Mouse (Mus musculus) kidney, postnatal 0 days (tissue): Measurements from ENCODE around the gene Abhd16a. TPM values are rescaled to one million over a fixed set of nuclear protein-coding genes. Genes with fewer than 3 reads are reported as not detected.

ENCODE experiments used
- ATAC-seq: fragments of 200-750 bp; cut with Nextera tagmentation; replicated peaks from 2 replicates; pipeline ENCODE4 v1.8.0; 2017; ENCODE audit warnings: low read depth, moderate number of reproducible peaks, moderate TSS enrichment, moderate library complexity; ENCODE audit not compliant: low FRiP score
- DNase-seq: peaks from one replicate; pipeline ENCODE4 v3.0.0-alpha.2; 2016; ENCODE audit warnings: low spot score
- H3K27ac ChIP-seq: fragments of 300-500 bp; sonication (generic); 2 replicates; pipeline ENCODE4 v1.5.1; 2014; ENCODE audit warnings: mild to moderate bottlenecking
- H3K27me3 ChIP-seq: fragments of 300-500 bp; sonication (generic); 2 replicates; pipeline ENCODE4 v1.6.1; 2014; ENCODE audit warnings: low read length, mixed read lengths; ENCODE audit not compliant: insufficient read depth
- H3K36me3 ChIP-seq: fragments of 300-500 bp; sonication (generic); 2 replicates; pipeline ENCODE4 v1.6.1; 2014; ENCODE audit warnings: low read length, mixed read lengths; ENCODE audit not compliant: insufficient read depth
- H3K4me1 ChIP-seq: fragments of 300-500 bp; sonication (generic); replicated peaks from 2 replicates; pipeline ENCODE4 v1.6.1; 2014; ENCODE audit warnings: antibody characterized with exemption, low read length, mixed read lengths; ENCODE audit not compliant: insufficient read depth
- H3K4me2 ChIP-seq: fragments of 300-500 bp; sonication (generic); 2 replicates; pipeline ENCODE4 v1.6.1; 2014; ENCODE audit warnings: mild to moderate bottlenecking, low read length, moderate library complexity, mixed read lengths
- H3K4me3 ChIP-seq: fragments of 300-500 bp; sonication (generic); replicated peaks from 2 replicates; pipeline ENCODE4 v1.5.1; 2014; ENCODE audit warnings: low read depth, low read length
- H3K9ac ChIP-seq: fragments of 300-500 bp; sonication (generic); 2 replicates; pipeline ENCODE4 v1.6.1; 2014; ENCODE audit warnings: low read depth, low read length
- H3K9me3 ChIP-seq: fragments of 300-500 bp; sonication (generic); replicated peaks from 2 replicates; pipeline ENCODE4 v1.6.1; 2016; ENCODE audit warnings: low read length, inconsistent platforms, mixed read lengths
- CTCF ChIP-seq: IDR thresholded peaks from 2 replicates; pipeline ENCODE4 v1.5.1; 2016; ENCODE audit warnings: antibody characterized with exemption, low read depth, mild to moderate bottlenecking, moderate library complexity
- WGBS: fragments of 180-500 bp; shearing (Covaris S2); extraction: QIAGEN DNeasy Blood & Tissue Kit; methylation state at CpG from one replicate; pipeline ENCODE4 v1.1.7; 2014; 5-methylcytosine and 5-hydroxymethylcytosine counted together
- polyA plus RNA-seq: library from polyadenylated mRNA; unstranded; fragments of >200 nt; fragmentation: Nextera tagmentation; extraction: Ambion mirVana; gene quantifications from 2 replicates; pipeline ENCODE4 v1.2.1, GENCODE M21; 2015

Abhd16a gene
- polyA plus RNA-seq, 1 experiment from 2014 or later = 109 TPM

DNA sequence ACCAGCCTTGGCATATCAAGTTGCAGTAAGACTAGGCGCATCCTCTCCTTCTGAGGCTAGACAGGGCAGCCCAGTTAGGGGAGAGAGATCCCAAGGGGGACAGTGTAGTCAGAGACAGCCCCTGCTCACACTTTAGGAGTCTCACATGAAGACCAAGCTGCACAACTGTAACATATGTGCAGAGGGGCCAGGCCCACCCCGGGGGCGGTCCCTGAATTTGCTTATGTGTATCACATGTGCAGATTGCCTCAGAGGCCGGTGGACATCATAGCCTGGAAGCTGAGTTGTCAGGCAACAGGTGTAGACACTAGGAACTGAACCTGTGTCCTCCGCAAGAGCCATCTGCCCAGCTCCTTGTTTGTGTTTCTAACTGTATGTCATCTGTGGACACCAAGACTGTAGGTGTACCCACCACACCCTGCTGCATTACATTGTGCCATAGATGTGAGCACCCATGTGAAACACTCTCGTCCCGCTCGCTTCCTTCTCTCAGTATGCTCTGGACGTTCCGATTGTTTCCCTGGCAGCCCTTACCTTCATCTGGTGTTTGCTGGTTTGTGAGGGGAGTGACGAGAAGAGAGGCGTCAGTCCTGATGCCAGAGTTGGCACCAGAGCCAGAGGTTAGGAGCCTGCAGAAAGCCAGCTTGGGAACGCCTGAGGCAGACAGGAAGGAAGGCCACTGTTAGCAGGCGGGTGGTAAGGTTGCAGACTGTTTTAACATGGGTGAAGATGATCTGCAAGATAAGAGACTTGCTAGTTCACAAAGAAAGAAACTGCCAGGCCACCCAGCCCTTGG is 3.5 kb downstream of the Abhd16a start:
- Histone ChIP-seq H3K27ac (no peak overlapping the region), H3K9ac (no peak overlapping the region), H3K4me1 (peaks cover 7% of the 10 kb centered on the region; the same call in 1 of the 2 replicates), H3K27me3 (no peaks in the 10 kb centered on the region), H3K4me3 (no peak overlapping the region), H3K9me3 (no peaks in the 10 kb centered on the region), H3K4me2 (no peak overlapping the region), H3K36me3 (peaks cover 29% of the 10 kb centered on the region; the same call in 1 of the 2 replicates)
- peak; percentile 41 for DNase-seq
- no peak for ATAC-seq
- no peak for TF ChIP-seq CTCF
- WGBS = 80% methylated on average over 14 of the region's 14 CpGs

- TF ChIP-seq CTCF = no peak
- Histone ChIP-seq H3K4me2 (no peak overlapping the region), H3K27ac (no peak overlapping the region), H3K9me3 (no peaks in the 10 kb centered on the region), H3K27me3 (no peaks in the 10 kb centered on the region), H3K36me3 (peaks cover 48% of the 10 kb centered on the region), H3K9ac (no peak overlapping the region), H3K4me1 (peaks cover 7% of the 10 kb centered on the region; the same call in 1 of the 2 replicates), H3K4me3 (no peak overlapping the region)
- WGBS = 88% methylated on average over 15 of the region's 15 CpGs
- DNase-seq = no peak
- ATAC-seq = no peak
Observed at GRCm38 (mm10) chr17:35094475-35095365, 5.7 kb downstream of the Abhd16a start.

DNA sequence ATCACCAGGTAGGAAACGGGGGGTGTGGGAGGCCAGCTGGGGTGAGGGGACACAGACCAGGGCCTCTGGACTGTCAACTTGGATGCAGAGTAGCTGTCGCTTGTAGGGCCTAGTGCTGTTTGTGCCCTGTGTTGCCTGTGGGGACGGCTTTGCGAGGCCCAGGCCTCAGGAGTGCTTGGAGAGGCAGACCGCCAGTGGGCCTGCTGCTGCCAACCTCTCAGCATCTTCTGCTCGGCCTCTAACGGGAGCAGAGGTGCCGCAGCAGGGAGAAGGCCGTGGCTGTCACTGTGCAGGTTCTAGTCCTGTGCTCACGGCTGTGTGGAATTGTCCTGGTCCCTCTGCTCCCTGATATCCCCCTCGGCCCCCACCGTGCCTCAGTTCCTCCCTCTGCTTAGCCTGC is 7.5 kb downstream of the Abhd16a start:
- no peaks in the 10 kb centered on the region for H3K27me3 ChIP-seq
- WGBS = 87% methylated on average over 12 of the region's 12 CpGs
- no peak overlapping the region for H3K4me3 ChIP-seq
- no peak for ATAC-seq
- DNase-seq = no peak
- H3K9ac ChIP-seq = no peak overlapping the region
- H3K36me3 ChIP-seq = peaks cover 64% of the 10 kb centered on the region
- H3K4me1 ChIP-seq = peaks cover 9% of the 10 kb centered on the region; the same call in 1 of the 2 replicates
- H3K4me2 ChIP-seq = no peak overlapping the region
- H3K9me3 ChIP-seq = no peaks in the 10 kb centered on the region
- H3K27ac ChIP-seq = no peak overlapping the region
- no peak for TF ChIP-seq CTCF

DNA sequence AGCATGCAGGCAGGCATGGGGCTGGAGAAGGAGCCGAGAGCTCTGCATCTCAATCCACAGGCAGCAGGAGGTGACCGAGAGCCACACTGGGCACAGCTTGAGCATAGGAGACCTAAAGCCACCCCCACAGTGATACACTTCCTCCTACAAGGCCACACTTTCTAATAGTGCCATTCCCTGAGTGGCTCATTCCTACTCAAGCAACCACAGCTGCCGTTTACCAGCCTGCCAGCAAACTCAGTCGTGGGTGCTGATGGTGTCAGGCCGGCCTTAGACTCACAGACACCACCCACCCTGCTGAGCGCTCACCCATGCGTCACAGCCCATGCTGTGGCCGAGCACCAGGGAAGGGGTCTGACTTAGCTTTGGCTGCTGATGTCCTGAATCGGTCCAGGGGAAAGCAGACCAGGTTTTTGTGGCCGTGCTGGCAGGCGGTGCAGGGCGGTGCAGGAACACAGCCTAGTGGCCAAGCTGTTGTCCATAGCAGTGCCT is 8.1 kb downstream of the Abhd16a start:
- Histone ChIP-seq H3K4me3 (no peak overlapping the region), H3K27me3 (no peaks in the 10 kb centered on the region), H3K27ac (no peak overlapping the region), H3K36me3 (peaks cover 70% of the 10 kb centered on the region), H3K4me1 (peaks cover 9% of the 10 kb centered on the region; the same call in 1 of the 2 replicates), H3K9ac (no peak overlapping the region), H3K9me3 (no peaks in the 10 kb centered on the region), H3K4me2 (no peak overlapping the region)
- TF ChIP-seq CTCF = no peak
- WGBS = 71% methylated on average over 12 of the region's 12 CpGs
- ATAC-seq (no peak), DNase-seq (no peak)

- H3K27ac ChIP-seq = peak overlapping the region; percentile 13; the same call in 1 of the 2 replicates
- DNase-seq (peak; percentile 36), ATAC-seq (peak; percentile 47)
- H3K4me2 ChIP-seq = no peak overlapping the region
- peaks cover 61% of the 10 kb centered on the region for H3K36me3 ChIP-seq
- peaks cover 9% of the 10 kb centered on the region; the same call in 1 of the 2 replicates for H3K4me1 ChIP-seq
- H3K27me3 ChIP-seq = no peaks in the 10 kb centered on the region
- WGBS = 42% methylated on average over 10 of the region's 10 CpGs
- no peak for TF ChIP-seq CTCF
- H3K9ac ChIP-seq = no peak overlapping the region
- H3K4me3 ChIP-seq = no peak overlapping the region
- no peaks in the 10 kb centered on the region for H3K9me3 ChIP-seq
Observed at GRCm38 (mm10) chr17:35100196-35100765, 11.2 kb downstream of the Abhd16a start.

DNA sequence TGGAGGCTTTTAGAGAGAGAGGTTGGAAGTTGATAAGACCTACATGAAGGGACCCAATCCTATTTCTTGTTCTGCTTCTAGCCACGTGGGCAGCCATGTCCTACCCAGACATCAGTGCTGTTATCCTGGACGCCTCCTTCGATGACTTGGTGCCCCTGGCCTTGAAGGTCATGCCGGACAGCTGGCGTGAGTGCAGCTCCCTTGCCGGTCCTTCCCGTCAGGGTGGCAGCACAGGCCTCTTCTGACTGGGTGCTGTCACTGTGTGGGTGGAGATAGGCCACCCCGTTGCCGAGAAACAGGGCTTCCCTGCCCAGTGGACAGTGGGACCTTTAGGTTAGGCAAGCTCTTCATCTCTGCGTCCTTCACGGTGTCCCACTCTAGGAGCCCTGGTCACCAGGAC is 12.1 kb downstream of the Abhd16a start:
- Histone ChIP-seq H3K4me1 (peaks cover 11% of the 10 kb centered on the region; the same call in 1 of the 2 replicates), H3K27me3 (no peaks in the 10 kb centered on the region), H3K36me3 (peaks cover 59% of the 10 kb centered on the region), H3K4me2 (no peak overlapping the region), H3K27ac (no peak overlapping the region), H3K4me3 (no peak overlapping the region), H3K9ac (no peak overlapping the region), H3K9me3 (no peaks in the 10 kb centered on the region)
- DNase-seq (no peak), ATAC-seq (no peak)
- TF ChIP-seq CTCF = no peak
- WGBS = 64% methylated on average over 11 of the region's 11 CpGs
